Mouse (Mus musculus) stomach, embryonic 16.5 days (tissue): ENCODE data around the gene Myo1d. TPM values are rescaled to one million over a fixed set of nuclear protein-coding genes. Genes with fewer than 3 reads are reported as not detected.

Source experiments
- ATAC-seq: fragments of 200-750 bp; cut with Nextera tagmentation; 2 replicates; pipeline ENCODE4 v1.8.0; 2017; ENCODE audit warnings: moderate number of reproducible peaks, moderate TSS enrichment; ENCODE audit not compliant: insufficient read depth, low FRiP score
- H3K27ac ChIP-seq: fragments of 300-500 bp; sonication (generic); 2 replicates; pipeline ENCODE4 v1.5.1; 2014; ENCODE audit warnings: low read length
- H3K27me3 ChIP-seq: fragments of 300-500 bp; sonication (generic); 2 replicates; pipeline ENCODE4 v1.6.1; 2014; ENCODE audit warnings: low read length, control low read depth, mixed read lengths; ENCODE audit not compliant: control insufficient read depth, insufficient read depth
- H3K36me3 ChIP-seq: fragments of 300-500 bp; sonication (generic); 2 replicates; pipeline ENCODE4 v1.6.1; 2014; ENCODE audit warnings: low read length; ENCODE audit not compliant: control insufficient read depth, insufficient read depth
- H3K4me1 ChIP-seq: fragments of 300-500 bp; sonication (generic); 2 replicates; pipeline ENCODE4 v1.6.1; 2014; ENCODE audit warnings: low read length, control low read depth, mixed read lengths; ENCODE audit not compliant: control insufficient read depth, insufficient read depth
- H3K4me2 ChIP-seq: fragments of 300-500 bp; sonication (generic); 2 replicates; pipeline ENCODE4 v1.6.1; 2014; ENCODE audit warnings: low read depth, low read length, mixed read lengths
- H3K4me3 ChIP-seq: fragments of 300-500 bp; sonication (generic); replicated peaks from 2 replicates; pipeline ENCODE4 v1.5.1; 2014; ENCODE audit warnings: mild to moderate bottlenecking, low read length
- H3K9ac ChIP-seq: fragments of 300-500 bp; sonication (generic); 2 replicates; pipeline ENCODE4 v1.6.1; 2014; ENCODE audit warnings: low read length
- H3K9me3 ChIP-seq: fragments of 300-500 bp; sonication (generic); replicated peaks from 2 replicates; pipeline ENCODE4 v1.6.1; 2016; ENCODE audit warnings: low read length, control low read depth; ENCODE audit not compliant: control insufficient read depth
- WGBS: fragments of 180-500 bp; shearing (Covaris S2); extraction: QIAGEN DNeasy Blood & Tissue Kit; methylation state at CpG from one replicate; pipeline ENCODE4 v1.1.7; 2014; 5-methylcytosine and 5-hydroxymethylcytosine counted together
- polyA plus RNA-seq: library from polyadenylated mRNA; unstranded; fragments of >200 nt; fragmentation: Nextera tagmentation; extraction: Ambion mirVana; gene quantifications from 2 replicates; pipeline ENCODE4 v1.2.1, GENCODE M21; 2015

Gene Myo1d
- polyA plus RNA-seq, 1 experiment from 2014 or later = 33.8 TPM

DNA sequence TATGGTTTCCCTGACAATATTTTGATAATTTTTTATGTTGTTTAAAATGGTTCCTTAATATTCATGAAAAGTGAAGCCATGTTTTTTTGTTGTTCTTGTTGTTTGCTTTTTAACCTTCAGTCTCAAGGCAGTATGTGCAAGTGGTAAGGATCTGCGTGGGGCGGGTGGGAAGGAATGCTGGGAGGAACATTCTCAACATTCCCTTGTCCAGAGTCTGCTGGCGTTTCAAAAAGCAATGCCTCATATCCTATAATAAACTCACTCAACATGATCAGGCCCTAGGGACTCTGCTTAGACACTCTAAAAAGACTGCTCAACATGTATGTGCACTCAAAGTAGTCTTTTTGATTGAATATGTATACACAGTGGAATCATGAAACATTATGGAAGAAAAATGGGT lies 97.1 kb downstream of the Myo1d start:
- H3K27ac ChIP-seq = no peak overlapping the region
- H3K9me3 ChIP-seq = no peaks in the 10 kb centered on the region
- no peak for ATAC-seq
- WGBS = 31% methylated on average over 3 of the region's 3 CpGs
- H3K9ac ChIP-seq = no peak overlapping the region
- no peaks in the 10 kb centered on the region for H3K27me3 ChIP-seq
- no peak overlapping the region for H3K4me2 ChIP-seq
- no peak overlapping the region for H3K4me3 ChIP-seq
- no peaks in the 10 kb centered on the region for H3K4me1 ChIP-seq
- no peaks in the 10 kb centered on the region for H3K36me3 ChIP-seq

DNA sequence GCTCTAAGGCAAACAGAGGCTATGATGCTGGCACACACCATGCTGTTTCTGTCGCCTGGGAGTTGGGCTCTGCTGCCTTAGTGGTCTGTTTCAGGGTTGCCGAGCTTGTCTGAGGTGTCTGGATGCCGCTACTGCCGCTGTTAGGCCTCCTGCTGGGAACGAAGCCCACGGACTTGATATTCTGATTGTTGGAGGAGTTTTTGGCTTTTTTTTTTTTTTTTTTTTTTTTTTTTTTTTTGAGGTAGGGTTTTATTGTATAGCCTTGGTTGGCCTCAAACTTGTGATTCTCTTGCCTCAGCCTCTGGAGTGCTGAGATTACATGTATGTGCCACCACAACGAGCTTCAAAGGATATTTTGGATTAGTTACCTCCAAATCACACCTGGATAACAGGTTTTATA lies 106.8 kb downstream of the Myo1d start:
- no peak overlapping the region for H3K27ac ChIP-seq
- no peak overlapping the region for H3K9ac ChIP-seq
- H3K4me1 ChIP-seq = no peaks in the 10 kb centered on the region
- no peak for ATAC-seq
- no peaks in the 10 kb centered on the region for H3K9me3 ChIP-seq
- 59% methylated on average over 7 of the region's 7 CpGs for WGBS
- no peaks in the 10 kb centered on the region for H3K27me3 ChIP-seq
- H3K4me3 ChIP-seq = no peak overlapping the region
- H3K36me3 ChIP-seq = no peaks in the 10 kb centered on the region
- H3K4me2 ChIP-seq = no peak overlapping the region

DNA sequence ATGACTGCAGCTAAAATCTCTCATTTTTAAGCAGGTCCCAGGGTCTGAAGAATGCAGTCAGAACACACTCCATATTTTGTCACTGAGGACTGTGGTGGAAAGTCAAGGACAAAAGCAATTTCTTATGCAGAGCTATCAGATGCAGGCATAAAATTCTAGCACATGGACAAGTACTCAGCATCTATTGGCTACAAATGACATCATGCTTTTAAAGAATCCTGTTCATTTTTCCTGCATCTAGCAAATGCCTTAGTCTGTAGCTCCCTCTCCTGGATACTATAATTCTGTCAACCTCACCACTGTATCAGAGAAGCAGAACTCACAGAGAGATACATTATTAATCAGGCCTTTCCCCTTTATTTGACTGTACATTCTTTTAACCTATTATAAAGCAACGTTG lies 109.4 kb downstream of the Myo1d start:
- Histone ChIP-seq H3K9me3 (no peaks in the 10 kb centered on the region), H3K4me2 (no peak overlapping the region), H3K27me3 (no peaks in the 10 kb centered on the region), H3K36me3 (no peaks in the 10 kb centered on the region), H3K4me1 (no peaks in the 10 kb centered on the region), H3K27ac (no peak overlapping the region), H3K9ac (no peak overlapping the region), H3K4me3 (no peak overlapping the region)
- 0 out of 2 replicates have a peak, but pooled peaks have one; percentile 53 for ATAC-seq
- 33% methylated on average over 1 of the region's 1 CpGs for WGBS

DNA sequence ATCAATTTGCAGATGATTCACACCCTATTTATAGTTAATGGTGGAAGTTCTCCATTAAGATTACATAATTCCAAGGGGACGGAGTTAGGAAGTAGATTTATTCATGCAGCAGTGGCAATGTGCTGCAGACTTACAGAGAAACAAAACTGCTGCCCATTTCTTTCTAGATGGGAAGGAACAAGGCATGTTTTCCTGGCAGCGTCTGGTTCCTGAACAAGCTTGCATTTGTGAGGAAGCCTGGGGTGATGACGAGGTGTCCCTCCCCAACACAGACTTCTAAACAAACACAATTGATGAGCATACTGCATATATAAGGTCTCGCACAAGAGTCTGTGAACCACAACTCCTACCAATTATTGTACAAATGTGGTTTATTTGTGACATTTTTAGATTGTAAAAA lies 109.9 kb downstream of the Myo1d start:
- no peak for ATAC-seq
- WGBS = 70% methylated on average over 4 of the region's 4 CpGs
- H3K9me3 ChIP-seq = no peaks in the 10 kb centered on the region

DNA sequence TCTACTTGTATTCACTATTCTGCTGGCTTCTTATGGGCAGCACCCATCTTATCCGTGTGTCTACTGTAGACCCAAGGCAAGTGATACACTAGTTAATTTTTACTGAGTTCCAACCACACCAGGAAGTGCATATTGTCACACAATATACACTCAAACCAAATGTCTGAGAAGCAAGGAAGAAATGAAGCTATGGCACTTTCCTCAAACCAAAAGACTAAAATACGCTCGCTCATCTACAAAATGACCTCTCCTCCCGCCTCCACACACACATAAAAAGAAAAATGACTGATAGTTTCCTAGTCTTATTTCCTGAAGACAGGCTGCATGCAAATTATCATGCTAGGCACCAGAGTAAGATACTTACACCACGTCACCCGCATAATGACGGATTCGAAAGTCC lies 113.6 kb downstream of the Myo1d start:
- Histone ChIP-seq H3K4me2 (no peak overlapping the region), H3K27ac (no peak overlapping the region), H3K36me3 (no peaks in the 10 kb centered on the region), H3K4me3 (no peak overlapping the region), H3K4me1 (no peaks in the 10 kb centered on the region), H3K9me3 (no peaks in the 10 kb centered on the region), H3K9ac (no peak overlapping the region), H3K27me3 (no peaks in the 10 kb centered on the region)
- no peak for ATAC-seq
- WGBS = 94% methylated on average over 8 of the region's 8 CpGs

More for the DNA sequence above, 109.9 kb downstream of the Myo1d start:
- no peaks in the 10 kb centered on the region for H3K36me3 ChIP-seq
- no peak overlapping the region for H3K27ac ChIP-seq
- H3K4me1 ChIP-seq = no peaks in the 10 kb centered on the region
- H3K27me3 ChIP-seq = no peaks in the 10 kb centered on the region
- no peak overlapping the region for H3K9ac ChIP-seq
- no peak overlapping the region for H3K4me2 ChIP-seq
- no peak overlapping the region for H3K4me3 ChIP-seq

DNA sequence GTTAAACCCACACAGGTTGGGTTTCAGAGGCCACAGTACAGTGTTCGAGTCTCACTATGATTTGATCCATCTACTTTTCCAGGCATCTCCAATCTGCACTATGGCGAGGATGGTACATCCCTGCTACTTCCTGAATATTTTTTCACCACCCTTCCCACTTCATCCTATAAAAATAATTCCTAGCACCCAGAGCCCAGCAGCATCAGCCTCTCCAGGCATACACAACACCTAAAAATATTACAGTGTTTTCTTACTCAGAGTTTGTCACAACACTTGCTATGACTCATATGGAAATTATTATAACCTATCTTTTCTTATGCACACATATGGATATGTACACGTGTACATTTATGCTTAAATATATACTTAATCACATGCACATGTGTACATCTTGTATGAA lies 115.6 kb downstream of the Myo1d start:
- H3K4me2 ChIP-seq = no peak overlapping the region
- no peaks in the 10 kb centered on the region for H3K9me3 ChIP-seq
- no peak overlapping the region for H3K27ac ChIP-seq
- ATAC-seq = no peak
- WGBS = 84% methylated on average over 3 of the region's 3 CpGs
- no peaks in the 10 kb centered on the region for H3K4me1 ChIP-seq
- H3K9ac ChIP-seq = no peak overlapping the region
- no peaks in the 10 kb centered on the region for H3K27me3 ChIP-seq
- H3K4me3 ChIP-seq = no peak overlapping the region
- H3K36me3 ChIP-seq = no peaks in the 10 kb centered on the region

DNA sequence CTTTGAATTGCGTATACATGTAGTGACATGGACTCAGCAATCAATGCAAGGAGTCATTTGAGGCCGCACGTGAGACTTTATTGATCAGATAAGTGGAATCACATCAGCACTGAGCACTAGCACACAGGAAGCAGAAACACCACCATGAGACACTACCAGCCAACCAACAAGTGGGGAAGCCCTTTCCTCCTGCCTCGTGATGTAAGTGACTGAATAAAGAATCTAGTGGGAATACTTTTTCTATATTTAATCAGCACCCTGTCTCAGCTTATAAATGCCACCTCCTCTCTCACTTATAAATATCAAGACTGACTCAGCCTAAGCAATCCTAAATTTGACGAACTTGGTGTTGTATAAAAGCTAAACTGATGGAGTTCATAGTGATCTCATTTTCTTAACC lies 134.7 kb downstream of the Myo1d start:
- no peak for ATAC-seq
- no peaks in the 10 kb centered on the region for H3K9me3 ChIP-seq
- H3K27ac ChIP-seq = no peak overlapping the region
- no peaks in the 10 kb centered on the region for H3K4me1 ChIP-seq
- H3K36me3 ChIP-seq = no peaks in the 10 kb centered on the region
- no peak overlapping the region for H3K4me3 ChIP-seq
- 83% methylated on average over 5 of the region's 5 CpGs for WGBS
- H3K27me3 ChIP-seq = no peaks in the 10 kb centered on the region
- no peak overlapping the region for H3K9ac ChIP-seq
- no peak overlapping the region for H3K4me2 ChIP-seq

DNA sequence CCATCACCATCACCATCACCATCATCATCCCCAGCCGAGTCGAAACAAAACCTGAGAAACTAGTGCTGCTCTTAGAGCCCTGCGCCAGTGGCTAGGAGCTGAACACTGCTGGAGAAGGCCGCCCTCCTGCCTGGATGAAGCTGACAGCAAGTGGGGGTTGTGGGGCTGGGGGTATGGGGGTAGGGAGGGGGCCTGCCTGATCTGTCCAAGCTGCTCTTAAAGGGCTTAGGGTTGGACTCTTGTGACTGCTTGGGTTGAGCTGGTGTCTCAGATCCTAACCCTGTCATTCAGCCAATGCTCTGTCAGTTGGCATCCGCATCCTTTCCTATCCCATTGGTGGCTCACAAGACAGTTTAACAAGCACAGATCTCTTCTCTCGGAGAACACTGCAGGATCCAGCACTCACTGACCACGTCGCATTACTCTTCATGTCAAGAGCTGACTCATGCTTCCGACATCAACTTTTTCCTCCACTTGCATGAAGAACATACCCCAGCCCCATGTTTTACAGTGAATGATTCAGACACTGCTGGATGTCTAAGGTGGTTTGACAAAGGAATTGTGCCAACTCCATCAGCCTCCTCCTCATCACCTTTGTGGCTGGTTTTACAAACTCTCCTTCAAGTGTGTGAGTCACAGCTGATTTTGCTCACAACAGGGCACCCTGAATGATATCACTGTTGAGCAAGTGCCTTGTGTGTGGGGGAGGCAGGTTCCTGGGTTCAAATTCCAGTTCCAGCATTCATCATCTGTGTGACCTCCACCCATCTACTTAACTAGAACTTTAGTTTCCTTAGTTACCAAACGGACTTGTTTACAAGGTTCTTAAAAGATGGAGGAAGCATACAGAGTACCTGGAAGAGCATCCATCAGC lies 150.6 kb downstream of the Myo1d start:
- Histone ChIP-seq H3K27ac (no peak overlapping the region), H3K9ac (no peak overlapping the region), H3K9me3 (no peaks in the 10 kb centered on the region), H3K4me3 (no peak overlapping the region), H3K4me2 (no peak overlapping the region), H3K27me3 (no peaks in the 10 kb centered on the region), H3K4me1 (no peaks in the 10 kb centered on the region), H3K36me3 (no peaks in the 10 kb centered on the region)
- 77% methylated on average over 10 of the region's 10 CpGs for WGBS
- no peak for ATAC-seq

DNA sequence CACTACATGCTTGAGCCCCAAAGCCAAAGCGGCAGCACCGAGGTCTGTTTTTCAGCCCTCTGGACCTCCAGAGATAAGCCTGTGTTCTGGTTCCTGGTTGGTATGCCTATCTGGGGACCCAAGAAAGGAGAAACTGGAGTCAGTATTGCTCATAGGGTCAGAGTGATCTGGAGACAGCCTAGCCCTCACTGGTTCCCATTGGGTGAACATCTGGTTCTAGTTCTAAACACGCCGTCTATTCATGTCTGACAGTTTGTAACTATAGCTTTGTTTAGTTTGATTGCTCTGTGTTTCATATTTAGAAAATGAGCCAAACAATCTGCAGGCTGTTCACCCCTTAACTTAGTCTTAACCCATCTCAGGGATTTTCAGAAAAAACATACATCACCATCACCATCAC lies 151.2 kb downstream of the Myo1d start:
- Histone ChIP-seq H3K27ac (no peak overlapping the region), H3K9ac (no peak overlapping the region), H3K9me3 (no peaks in the 10 kb centered on the region), H3K4me3 (no peak overlapping the region), H3K36me3 (no peaks in the 10 kb centered on the region), H3K4me2 (no peak overlapping the region), H3K4me1 (no peaks in the 10 kb centered on the region), H3K27me3 (no peaks in the 10 kb centered on the region)
- ATAC-seq = no peak
- 84% methylated on average over 4 of the region's 4 CpGs for WGBS
